Mouse (Mus musculus) cerebellum, adult 8-10 months (tissue): ENCODE measurements at regions not wholly inside any gene's neighbourhood (a gene's known extent, or its start where the extent isn't known, plus 50 kb on each side); places are given as distances from the start of the nearest gene placed in this dataset.

ENCODE experiments used
- DNase-seq: peaks from one replicate; pipeline ENCODE4 v3.0.0; 2022

DNA sequence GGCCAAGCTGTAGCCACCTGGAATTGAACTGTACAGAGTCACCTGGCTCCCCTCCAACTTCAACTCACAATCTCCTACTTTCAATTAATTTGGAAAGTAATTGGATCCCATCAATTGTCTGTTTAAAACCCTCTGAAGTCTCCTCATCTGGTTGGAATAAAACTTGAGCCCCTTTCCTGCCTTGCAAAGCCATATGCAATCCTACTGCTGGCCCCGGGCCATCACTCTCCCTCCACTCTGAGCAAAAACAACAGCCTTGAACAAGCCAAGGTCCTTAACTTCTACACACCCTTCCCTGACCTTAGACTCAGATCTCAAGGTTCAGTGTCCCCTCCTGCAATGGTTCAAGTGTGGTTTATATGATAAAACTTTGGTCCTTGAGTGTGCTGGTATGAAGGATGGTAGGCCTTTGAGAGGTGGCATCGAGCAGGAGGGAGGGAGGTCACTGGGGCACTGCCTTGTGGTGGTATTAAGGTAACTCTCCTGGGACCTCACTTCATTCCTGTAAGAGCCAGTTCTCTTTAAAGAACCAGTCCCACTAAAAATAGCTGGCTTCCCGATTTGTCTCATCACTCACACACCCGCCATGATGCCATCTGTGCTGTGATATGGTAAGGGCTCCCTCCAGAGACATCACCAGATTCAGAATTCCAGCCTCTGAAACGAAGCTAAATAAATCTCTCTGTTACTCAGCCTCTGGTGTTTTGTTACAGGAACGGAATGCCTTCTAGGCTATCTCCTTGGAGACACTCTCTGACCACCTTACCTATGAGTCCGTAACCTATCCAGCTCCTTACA is 112.0 kb upstream of the Zmiz1 start:
- DNase-seq: peak; percentile 71

DNA sequence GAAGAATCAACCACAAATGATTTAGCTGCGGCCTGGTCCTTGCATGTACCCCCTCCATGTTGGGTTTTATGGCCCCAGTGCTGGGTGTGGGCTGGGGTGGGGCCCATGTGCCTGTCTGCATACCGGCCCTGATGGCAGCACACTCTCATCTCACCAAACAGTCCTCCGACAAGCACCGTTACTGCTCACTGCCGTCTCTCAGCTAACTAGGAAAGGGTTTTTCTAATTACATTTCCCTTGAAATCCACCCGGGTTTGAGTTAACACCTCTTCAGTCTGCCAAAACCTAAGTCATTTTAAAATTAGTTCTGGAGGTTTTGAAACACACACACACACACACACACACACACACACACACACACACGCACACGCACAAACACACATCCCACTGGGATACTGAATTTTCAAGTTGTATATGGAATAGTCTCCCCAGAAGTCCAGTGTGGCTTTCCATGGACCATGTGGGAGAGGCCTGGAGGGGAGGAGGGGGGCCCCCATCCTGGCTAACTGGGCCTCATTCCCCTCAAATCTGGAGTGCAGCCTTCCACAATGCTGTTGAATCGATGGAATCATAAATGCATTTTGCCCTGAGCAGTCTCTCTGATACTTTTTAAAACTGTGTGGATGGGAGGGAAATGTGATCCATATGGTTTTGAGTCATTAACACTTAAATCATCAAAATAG is 108.6 kb upstream of the Zmiz1 start:
- no peak for DNase-seq

DNA sequence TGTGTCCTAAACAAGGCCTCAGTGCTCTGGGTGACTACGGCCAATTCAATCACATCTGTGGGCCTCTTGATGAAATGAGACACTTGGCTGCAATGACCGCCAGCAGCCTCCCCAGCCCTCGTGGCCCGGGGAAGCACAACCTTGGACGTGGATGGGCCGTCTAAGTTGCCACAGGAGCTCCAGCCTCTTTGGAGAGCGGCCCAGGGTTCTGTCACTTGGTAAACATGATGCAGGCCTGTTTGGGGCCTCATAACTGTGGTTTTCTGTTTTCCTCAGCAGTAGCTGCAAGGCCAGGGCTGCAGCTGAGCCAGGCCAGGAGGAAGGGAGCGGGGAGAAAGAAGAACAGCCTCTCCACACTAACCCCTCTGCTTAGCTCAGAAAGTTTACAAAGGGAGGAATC is 105.2 kb upstream of the Zmiz1 start:
- DNase-seq: no peak

DNA sequence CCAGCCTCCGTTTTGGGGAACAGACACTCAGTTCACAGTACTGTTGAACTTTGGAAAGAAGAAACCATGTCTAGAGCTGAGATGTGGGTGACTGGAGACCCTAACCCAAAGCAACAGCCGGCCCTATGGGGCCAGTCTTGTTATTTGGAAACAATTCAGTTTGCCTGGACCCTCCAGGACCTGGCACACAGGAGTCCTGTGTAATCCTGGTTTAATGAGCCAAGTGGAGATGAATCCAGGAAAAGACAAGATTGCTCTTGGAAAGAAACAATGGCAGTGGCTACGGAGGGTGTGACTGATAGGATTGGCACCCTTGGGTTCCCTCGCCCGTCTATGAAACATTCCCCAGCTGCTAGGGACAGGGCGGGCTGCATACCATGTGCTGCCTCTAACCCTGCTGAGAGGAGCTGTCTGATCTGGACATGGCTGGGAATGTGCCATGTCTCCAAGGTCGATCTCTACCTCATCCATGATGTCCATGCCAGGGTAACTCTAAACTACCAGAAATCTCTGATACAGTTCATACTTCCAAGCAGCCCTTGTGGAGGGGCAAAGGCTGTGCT is 104.6 kb upstream of the Zmiz1 start:
- DNase-seq: no peak

DNA sequence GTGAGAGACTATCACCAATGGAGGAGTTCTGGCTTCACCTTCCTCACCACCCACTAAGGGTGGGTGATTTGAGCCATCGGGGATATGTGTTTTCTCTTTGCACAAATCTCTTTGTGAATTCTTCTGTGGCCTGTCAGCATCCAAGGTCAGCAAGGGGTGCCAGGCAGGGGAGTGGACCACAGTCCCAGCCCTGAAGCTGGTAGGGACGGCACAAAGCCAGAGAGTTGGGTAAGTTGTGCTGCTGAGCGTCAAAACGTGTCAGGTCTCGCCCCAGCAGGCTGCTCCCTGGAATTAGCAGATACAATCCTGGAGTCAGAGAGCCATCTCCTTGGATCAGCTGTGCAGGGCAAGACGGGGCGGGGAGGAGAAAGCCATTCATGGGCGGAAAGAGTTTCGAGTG is 101.2 kb upstream of the Zmiz1 start:
- no peak for DNase-seq

DNA sequence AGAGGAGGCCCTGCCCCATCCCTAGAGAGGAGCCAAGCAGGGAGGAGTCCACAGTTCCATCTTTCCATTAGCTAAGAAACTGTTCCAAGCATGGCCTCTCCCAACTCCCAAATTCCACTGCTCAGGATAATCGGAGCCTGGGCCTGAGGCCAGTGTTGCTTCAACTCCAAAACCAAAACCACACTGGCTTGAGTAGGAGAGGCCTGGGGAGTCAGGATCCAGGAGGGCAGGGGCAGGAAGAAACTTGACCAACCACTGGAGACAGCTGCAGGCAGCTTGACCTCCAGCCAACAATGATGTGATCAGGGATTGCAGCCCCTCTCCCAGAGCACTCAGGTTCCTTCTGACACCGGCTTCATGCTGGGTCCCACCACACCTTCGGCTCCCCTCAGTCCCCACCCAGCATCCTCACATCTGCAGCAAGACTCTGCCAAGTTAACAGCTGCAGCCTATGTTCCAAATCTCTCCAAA is 99.1 kb upstream of the Zmiz1 start:
- no peak for DNase-seq

DNA sequence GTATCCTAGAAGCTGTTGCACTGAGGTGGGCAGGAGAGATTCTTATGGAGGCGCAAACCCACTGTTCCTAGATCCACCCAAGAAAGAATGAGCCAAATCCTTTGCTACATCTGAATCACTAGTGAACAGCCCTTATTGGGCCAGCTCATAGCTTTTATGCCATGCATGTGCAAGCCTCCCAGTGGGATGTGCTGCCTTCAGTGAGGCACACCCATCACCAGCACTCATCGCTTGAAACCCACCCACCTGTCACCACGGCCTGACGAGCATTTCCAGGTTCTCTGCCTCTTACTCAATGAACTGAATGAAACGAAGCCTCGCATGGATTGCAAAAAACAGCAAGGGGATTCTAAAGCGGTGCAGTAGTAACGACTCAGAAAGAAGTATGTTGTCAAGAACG is 98.3 kb upstream of the Zmiz1 start:
- no peak for DNase-seq

DNA sequence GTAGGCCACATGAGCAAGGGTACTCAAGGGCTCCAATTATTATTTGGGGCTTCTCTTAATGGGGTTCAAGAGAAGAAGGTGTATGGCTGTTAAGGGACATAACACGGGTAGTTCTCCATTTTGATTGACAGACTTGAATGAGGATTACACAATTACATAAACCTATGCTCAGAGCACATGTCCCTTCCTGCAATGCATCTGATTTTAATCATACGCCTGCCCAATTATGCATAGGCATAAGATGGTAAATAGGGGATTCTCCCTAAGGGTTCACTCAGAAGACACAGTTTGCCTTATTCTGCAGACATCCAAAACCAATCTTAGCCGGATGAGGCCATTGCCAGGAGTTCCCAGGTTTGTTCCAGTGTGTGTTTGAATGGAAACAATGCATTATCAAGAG is 97.9 kb upstream of the Zmiz1 start:
- DNase-seq: no peak

DNA sequence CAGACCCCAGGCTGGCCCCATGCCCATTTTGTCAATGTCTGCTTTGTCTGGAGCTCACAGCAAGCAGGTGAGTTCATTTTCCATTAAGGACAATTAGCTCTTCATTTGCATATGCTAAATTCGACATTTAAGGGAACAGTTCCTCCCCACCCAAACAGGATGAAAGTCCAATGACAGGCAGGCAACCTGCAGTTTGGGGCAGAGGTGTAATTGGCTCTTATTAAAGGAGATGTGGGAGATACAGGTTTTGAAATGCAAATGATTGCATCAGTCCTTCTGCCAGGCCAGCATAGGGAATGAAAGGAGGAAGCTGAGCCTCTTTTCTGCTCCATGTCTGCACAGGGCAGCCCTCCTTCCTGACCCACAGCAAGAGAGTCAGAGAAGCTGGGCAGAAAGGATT is 96.2 kb upstream of the Zmiz1 start:
- no peak for DNase-seq

DNA sequence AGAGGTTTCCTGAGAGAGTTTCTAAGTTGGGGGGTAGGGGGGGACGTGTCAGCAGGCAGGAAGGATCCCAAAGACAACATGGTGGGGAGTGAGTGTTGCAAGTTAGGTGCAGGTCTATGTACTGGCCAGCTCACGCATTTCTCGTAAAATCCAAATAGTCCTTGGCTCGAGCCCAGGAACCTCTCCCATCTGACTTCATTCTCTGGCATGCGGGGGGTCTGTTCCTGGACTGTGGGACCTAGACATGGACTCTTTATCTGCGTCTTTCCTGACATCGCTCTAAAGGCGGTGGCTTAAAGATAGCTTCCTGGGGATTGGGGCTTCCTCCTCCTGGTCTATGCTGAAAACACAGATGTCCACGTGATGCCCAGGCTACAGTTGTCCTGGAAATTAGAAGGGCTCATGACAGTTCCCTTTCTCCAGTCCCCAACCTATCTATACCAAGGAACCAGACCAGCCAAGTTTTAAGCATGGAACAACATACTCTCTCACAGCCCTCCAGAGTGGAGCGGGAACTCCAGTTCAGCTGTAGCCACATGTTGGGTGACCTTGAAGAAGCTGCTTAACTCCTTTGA is 93.7 kb upstream of the Zmiz1 start:
- DNase-seq: no peak

DNA sequence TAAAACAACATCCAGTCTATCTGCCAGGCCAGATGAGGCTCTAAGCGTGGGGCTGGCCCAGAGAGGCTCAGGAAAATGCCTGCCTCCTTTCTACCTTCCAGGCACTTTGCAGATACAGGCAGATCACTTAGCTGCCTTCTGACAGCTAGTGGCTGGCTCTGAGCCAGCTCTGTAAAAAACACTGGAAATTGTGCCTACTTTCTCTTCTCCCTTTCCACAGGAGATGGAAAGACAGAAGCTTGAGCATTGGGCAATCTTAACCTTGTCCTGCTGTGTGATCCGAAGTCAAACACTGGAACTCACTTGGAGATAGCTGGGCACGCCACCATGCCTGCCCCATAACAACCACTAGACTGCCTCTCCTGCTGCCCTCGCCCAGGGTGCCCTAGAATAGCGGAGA is 93.0 kb upstream of the Zmiz1 start:
- DNase-seq: no peak

DNA sequence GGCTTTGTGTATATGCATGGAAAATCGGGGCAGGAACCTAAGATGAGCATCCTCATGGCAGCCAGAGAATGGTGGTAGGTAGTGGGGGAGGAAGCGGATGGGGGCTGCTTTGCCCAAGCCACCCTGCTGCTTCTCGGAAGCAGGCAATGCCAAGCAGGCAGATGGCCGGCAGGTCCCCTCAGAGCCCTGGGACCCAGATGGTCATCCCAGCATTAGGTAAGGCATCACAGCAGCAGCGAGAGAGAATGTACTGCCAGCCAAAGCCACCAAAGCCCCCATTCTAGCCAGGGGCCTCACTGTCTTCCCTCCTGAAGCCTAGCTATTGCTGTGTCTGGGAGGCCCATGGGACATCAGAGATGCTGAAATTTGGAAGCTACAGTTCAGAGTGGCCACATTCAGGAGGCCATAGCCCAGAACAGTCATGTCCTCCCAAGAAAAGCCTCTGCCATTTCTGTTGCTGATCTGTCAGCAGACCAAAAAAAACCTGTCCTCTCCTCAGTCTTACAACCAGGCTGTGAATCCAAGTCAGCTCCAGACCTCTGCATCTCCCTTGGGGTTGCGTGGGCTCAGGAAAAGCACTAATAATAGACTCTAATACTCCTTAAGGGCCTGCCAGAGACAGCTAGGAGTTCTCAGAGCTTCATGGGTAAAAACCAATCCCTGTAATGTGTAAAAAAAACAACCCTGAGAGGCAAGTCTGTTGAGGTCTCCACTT is 88.5 kb upstream of the Zmiz1 start:
- DNase-seq: peak; percentile 87

DNA sequence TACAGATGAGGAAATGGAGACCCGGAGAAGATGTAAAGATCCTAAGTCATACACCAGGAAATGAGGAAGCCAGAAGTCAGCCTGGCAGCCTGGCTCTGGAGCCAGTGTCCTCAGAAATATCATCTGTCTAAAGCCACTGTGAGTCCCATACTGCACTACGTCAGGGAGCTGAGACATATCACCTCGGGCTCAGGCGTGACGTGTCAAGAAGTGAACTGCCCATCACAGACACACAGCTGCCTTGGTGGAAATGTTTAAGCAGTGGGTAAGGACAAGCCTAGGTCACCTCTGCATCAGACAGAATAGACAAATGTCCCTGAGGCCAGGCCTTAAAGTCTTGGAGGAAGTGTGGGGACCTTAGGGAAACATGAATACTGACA is 88.0 kb upstream of the Zmiz1 start:
- no peak for DNase-seq

DNA sequence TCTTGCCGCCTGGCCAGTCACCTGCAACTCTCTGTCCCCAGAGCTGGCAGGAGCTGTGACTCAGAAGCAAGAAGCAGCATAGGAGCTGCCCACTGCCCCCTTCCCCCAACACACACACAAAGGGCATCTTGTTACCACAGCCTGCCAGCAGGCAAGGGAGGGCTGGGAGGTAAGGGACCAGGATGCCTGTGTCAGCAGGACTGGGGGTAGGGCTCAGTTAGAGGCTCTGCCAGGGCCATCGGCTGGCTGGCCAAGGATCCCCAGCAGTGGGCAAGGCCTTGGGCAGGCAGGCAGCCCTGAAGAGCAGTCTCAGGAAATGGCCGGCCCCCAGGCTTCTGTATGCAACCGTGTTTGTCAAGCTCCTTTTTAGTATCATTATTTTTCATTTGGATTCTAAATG is 87.3 kb upstream of the Zmiz1 start:
- DNase-seq: peak; percentile 72

DNA sequence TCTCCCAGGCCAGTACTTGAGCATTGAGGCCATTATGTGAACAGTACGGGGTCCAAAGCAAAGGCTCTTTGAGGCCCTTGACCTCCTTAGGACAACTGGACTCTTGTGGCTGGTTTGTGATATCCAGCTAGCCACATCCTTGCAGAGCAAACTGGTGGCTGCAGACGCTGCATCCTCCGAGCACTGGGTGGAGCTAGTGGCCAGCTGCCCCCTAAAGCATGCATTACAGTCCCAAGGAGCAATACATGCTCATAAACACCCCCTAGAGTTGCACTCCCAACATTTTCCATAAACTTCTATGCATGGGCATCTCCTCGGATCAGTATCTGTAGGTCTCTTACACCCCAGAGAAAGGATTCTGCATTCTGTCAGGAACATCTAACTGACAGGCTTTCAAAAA is 86.4 kb upstream of the Zmiz1 start:
- no peak for DNase-seq

DNA sequence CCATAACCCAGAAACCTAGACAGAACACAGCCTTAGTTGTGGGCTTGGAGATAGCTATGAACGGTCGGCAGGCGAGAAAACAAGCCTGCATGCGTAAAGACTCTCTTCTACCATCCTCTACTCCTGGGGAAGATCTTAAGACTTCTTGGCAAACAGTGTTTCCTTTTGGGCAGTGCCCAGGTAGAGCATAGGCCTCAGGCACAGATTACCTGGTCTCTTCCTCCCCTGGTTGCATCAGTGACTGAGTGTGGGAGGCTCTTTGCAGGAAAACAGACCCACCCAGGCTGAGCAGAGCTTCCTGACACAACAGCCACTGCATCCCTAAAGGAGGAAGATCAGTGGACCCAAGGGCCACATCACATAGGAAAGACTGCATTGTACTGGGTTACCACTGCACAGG is 85.8 kb upstream of the Zmiz1 start:
- no peak for DNase-seq

DNA sequence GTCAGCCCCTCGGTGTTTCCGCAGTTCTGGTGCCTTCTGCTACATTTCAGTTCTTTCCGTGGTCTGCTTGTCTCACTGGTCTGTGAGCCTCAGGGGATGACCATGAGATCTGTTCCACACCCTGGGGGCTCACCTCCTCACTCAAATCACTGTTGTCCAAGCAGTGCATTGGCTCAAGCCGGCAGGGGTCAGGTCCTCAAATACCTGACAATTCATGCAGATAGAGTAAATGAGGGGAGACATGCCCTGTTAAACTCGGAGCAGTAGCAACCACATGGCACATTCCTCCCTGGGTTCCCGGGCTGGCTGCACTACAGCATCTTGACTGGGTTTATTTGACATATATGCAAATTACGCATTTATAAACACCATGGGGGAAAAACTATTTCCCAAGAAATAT is 84.0 kb upstream of the Zmiz1 start:
- DNase-seq: no peak

DNA sequence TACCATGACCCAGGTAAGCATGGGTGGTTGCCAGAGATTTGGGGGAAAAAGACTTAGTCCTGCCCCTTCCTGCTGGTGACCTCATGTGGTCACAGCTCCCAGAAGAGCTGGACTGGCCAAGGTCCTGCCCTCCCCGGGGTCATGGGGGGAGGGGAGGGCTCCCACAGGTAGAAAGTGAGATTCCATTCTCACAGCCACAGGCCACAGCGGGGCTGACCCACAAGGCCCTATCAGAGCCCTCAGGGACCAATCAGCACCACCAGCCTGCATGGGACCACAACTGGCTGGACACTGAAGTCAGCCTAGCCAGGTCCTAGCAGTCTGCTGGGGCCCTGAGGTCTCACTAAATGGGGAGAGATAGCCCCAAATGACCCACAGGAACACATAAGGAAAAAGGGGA is 81.9 kb upstream of the Zmiz1 start:
- DNase-seq: no peak

DNA sequence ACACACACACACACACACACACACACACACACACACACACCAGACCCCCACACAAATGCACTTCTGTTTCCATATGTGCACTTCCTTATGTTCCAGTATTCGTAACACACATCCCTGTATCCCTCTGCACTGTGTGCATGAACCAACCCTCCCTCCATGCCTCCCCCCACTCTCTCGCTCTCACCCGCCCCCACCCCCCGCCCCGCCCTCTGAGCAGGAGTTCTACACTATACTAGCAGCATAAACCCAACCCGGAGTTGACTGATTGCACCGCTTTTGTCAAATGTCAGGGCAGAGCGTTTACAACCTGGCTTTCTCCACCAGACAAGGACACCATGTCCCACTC is 81.5 kb upstream of the Zmiz1 start:
- DNase-seq: no peak

DNA sequence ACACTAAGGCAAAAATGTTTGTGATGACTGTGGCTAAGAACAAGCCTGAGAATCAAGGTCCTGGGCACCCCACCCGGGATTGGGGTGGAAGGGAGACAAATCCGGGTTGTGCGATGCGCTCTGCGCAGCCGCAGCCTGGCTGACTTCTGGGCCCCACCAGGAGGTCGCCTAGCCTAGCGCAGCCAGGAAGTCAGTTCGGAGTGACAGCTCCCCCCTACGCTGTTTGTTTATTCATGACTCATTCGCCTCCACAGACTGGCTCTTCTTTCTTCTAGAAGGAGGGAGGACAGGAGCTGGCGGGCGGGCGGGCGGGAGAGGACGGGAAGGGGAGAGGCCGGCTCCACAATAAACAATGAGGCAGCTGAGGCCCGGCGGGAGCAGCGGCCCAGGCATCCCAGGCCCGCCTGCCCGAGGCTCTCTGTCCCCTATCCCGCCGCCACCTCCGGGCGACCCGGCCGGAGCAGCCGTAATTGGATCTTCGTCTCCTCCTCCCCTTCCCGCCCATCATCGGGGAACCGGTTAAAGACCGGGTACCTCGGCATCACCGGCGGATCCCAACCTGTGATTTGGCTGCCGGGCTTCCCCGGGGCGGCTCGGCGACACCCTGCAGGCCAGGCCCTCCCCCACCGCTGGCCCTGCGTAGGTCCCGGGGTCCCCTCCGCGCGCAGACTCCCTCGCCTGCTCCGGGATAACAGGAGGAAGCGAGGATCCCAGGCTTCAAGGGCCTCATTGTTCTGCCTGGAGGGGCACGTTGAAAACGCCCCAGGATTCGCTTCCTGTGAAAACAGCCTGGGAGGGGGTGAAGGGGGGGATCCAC is 80.9 kb upstream of the Zmiz1 start:
- DNase-seq: peak; percentile 91

DNA sequence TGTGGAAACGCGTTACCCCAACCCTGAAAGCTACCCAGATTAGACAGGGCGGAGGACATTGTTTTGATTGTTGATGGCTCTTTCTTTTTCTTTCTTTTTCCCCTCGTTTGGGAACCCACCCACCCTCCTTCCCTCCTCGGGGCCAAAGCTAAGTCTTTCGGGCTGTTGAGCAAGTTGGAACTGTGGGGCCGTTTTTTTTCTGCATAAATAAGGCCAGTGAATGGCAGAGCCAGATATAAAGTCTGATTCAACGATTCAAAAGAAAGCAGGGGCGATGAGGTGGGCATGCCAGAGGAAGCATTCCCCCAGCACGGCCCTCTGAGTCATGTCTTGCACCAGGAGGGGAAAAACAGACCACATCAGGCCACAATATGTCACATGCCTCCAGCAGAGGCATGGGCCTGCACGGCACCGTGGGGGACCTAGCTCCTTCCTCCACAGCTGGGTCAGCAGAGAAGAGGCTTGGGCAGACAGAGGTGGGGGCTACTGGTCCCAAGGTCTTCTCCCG is 80.2 kb upstream of the Zmiz1 start:
- no peak for DNase-seq

DNA sequence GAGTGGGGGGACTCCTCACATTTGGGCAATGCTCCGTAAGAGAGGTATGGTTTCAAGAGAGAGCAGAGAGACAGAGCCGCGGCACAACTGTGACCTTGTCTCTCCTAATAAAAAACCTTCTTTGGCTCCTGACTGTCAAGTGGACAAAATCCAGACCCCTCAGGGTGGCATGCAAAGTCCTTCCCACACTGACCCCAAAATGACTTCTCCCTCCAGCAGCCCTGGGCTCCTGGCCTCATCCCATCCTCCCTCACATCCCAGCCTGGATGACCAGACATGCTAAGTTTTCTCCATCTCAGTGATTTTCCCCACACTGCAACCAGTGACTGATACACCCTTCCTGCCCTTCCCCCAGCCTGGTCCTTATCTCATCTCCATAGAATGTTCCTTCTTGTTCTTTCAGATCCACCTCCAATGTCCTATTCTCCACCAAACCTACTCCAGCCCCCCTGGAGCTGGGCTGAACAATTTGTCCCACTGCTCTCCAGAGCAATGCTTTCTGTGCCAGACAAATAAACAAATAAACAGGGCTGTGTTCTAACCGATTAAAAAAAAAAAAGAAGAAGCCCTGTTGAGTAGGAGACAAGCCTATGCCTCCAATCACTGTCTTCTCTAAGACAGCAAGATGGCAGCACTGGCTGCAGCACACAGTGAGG is 75.7 kb upstream of the Zmiz1 start:
- DNase-seq: no peak
